Mouse (Mus musculus) intestine, embryonic 15.5 days (tissue): ENCODE measurements around the gene Atf7. TPM values are rescaled to one million over a fixed set of nuclear protein-coding genes. Genes with fewer than 3 reads are reported as not detected.
"Not testable (repeated sequence)": the region's sequence is repeated elsewhere in the genome, so short reads cannot be mapped to it uniquely, and the experiment has no call there.

Experiments used
- ATAC-seq: fragments of 200-750 bp; cut with Nextera tagmentation; 2 replicates; pipeline ENCODE4 v1.8.0; 2017; ENCODE audit warnings: moderate TSS enrichment, moderate library complexity
- H3K27ac ChIP-seq: fragments of 300-500 bp; sonication (generic); 2 replicates; pipeline ENCODE4 v1.5.1; 2015; ENCODE audit warnings: mild to moderate bottlenecking, inconsistent platforms
- H3K27me3 ChIP-seq: fragments of 300-500 bp; sonication (generic); replicated peaks from 2 replicates; pipeline ENCODE4 v1.6.1; 2015; ENCODE audit warnings: inconsistent platforms
- H3K36me3 ChIP-seq: fragments of 300-500 bp; sonication (generic); 2 replicates; pipeline ENCODE4 v1.6.1; 2015; ENCODE audit warnings: inconsistent platforms
- H3K4me1 ChIP-seq: fragments of 300-500 bp; sonication (generic); replicated peaks from 2 replicates; pipeline ENCODE4 v1.6.1; 2015; ENCODE audit warnings: inconsistent platforms
- H3K4me2 ChIP-seq: fragments of 300-500 bp; sonication (generic); replicated peaks from 2 replicates; pipeline ENCODE4 v1.6.1; 2015; ENCODE audit warnings: mild to moderate bottlenecking, inconsistent platforms
- H3K4me3 ChIP-seq: fragments of 300-500 bp; sonication (generic); replicated peaks from 2 replicates; pipeline ENCODE4 v1.5.1; 2015; ENCODE audit warnings: inconsistent platforms
- H3K9ac ChIP-seq: fragments of 300-500 bp; sonication (generic); 2 replicates; pipeline ENCODE4 v1.6.1; 2015; ENCODE audit warnings: inconsistent platforms
- H3K9me3 ChIP-seq: fragments of 300-500 bp; sonication (generic); 2 replicates; pipeline ENCODE4 v1.6.1; 2016; ENCODE audit warnings: inconsistent platforms
- WGBS: fragments of 180-500 bp; shearing (Covaris S2); methylation state at CpG from one replicate; pipeline ENCODE4 v1.1.7; 2015; 5-methylcytosine and 5-hydroxymethylcytosine counted together
- polyA plus RNA-seq: library from polyadenylated mRNA; unstranded; fragments of >200 nt; fragmentation: Nextera tagmentation; extraction: Ambion mirVana; gene quantifications from 2 replicates; pipeline ENCODE4 v1.2.1, GENCODE M21; 2015

Gene Atf7
- polyA plus RNA-seq, 1 experiment from 2014 or later: 25.9 TPM

DNA sequence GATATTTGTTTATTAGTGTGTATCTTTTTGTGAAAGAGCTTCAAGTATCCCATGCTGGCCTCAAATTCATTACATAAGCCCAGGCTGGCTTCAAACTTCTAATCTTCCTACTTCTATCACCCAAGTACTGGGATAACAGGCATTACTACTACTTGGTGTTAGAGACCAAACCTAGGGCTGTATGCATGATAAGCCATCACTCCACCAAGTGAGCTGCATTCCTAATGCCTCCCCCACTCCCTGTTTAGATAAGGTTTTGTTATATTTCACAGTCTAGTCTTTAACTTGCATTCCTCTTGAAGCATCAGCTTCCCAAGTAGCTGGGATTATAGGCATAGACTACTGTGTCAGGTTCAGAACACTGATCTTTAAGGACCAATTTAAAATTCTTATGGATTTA, 11.0 kb downstream of the Atf7 start:
- Histone ChIP-seq H3K4me2 (no peak overlapping the region), H3K9me3 (no peaks in the 10 kb centered on the region), H3K9ac (no peak overlapping the region), H3K27me3 (no peaks in the 10 kb centered on the region), H3K4me3 (no peak overlapping the region), H3K4me1 (0 out of 2 replicates have a peak, but pooled peaks cover 2% of the 10 kb centered on the region), H3K27ac (no peak overlapping the region), H3K36me3 (no peaks in the 10 kb centered on the region)
- ATAC-seq: no peak

DNA sequence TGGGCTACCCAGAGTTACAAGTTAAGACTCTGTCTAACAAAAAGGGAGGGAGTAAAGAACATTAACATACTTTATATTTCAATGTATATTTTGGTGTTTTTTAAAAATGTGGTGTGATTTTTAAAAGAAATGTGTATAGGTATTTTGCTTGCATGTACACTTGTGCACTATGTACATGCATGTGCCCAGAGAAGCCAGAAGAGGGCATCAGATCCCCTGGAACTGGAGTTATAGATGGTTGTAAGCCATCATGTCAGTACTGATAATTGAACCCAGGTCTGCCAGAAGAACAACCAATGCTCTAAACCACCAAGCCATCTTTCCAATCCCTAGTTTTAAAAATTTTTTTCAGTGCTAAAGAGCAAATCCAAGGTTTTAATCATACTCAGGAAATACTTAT, 12.3 kb downstream of the Atf7 start:
- Histone ChIP-seq H3K4me3 (no peak overlapping the region), H3K4me2 (no peak overlapping the region), H3K9ac (no peak overlapping the region), H3K27ac (no peak overlapping the region), H3K9me3 (no peaks in the 10 kb centered on the region), H3K4me1 (0 out of 2 replicates have a peak, but pooled peaks cover 2% of the 10 kb centered on the region), H3K36me3 (no peaks in the 10 kb centered on the region), H3K27me3 (no peaks in the 10 kb centered on the region)
- ATAC-seq: no peak

DNA sequence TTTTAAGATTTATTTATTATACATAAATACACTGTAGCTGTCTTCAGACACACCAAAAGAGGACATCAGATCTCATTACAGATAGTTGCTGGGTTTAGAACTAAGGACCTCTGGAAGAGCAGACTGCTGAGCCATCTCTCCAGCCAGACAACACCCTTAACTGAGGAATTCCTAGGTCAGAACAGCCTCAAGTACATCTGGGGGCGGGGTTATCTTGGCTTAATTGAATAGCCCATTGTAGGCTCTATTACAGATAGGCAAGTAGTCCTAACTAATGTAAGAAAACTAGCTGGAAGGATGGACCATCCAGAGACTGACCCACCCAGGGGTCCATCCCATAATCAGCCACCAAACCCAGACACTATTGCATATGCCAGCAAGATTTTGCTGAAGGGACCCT, 16.7 kb downstream of the Atf7 start:
- H3K4me2 ChIP-seq, H3K9ac ChIP-seq, H3K9me3 ChIP-seq, H3K36me3 ChIP-seq, H3K27ac ChIP-seq, H3K4me3 ChIP-seq, ATAC-seq, H3K4me1 ChIP-seq, H3K27me3 ChIP-seq: not testable (repeated sequence)
- WGBS: 83% methylated on average over 1 of the region's 1 CpGs

DNA sequence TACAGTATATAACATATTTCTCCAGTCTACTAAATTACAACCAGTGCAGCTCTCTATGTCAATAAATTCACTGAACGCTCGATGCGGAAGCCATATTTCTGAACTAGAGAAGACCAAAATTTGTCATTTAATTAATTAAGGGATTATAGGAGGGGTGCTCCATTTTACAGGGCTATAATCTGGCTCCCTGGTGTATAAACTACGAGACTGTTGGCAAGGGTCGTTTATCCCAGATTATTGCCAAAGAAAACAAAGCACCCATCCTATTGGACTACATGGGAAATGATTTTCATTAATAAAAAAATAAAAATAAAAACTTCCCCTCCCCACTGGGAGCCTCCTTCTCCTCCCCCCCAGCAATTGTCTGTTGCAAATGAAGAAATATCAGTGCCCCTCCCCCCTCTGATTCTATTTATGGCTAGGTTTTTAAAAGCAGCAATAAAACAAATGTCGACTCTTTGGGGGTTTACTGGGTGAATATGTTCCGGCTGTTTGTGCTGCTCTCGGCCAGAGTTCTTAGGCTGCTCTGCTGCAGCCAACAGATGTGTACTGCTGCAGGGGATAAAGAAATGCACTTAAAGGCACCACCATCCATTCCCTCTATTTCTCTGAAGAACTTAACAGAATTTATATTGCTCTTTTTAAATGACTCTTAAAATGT, 31.1 kb downstream of the Atf7 start:
- 33% methylated on average over 8 of the region's 8 CpGs for WGBS
- no peaks in the 10 kb centered on the region for H3K27me3 ChIP-seq
- no peak overlapping the region for H3K9ac ChIP-seq
- peak overlapping the region; percentile 7; the same call in 1 of the 2 replicates for H3K4me2 ChIP-seq
- H3K4me3 ChIP-seq: no peak overlapping the region
- H3K9me3 ChIP-seq: no peaks in the 10 kb centered on the region
- H3K27ac ChIP-seq: no peak overlapping the region
- peak; percentile 65; the same call in 1 of the 2 replicates for ATAC-seq
- 0 out of 2 replicates have a peak, but pooled peaks cover 8% of the 10 kb centered on the region for H3K4me1 ChIP-seq
- H3K36me3 ChIP-seq: no peaks in the 10 kb centered on the region

DNA sequence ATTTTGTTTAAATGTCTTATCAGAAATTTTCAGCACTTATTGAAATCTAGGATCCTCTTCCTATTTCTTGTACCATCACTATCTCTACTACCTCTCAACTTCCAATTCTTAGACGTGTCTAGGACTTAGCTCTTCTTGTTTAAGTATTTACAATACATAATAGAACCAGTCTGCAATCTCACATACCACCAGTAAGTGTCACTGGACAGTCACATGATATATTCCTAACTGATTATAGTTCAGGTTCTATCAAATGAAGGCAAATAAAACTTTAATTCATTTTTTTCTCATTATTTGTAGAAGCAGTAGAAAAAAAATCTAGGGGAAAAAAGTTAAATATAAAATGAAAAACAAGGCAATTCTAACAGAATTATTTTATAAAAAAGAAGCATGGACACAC, 32.6 kb downstream of the Atf7 start:
- no peaks in the 10 kb centered on the region for H3K9me3 ChIP-seq
- H3K36me3 ChIP-seq: no peaks in the 10 kb centered on the region
- ATAC-seq: no peak
- H3K4me3 ChIP-seq: no peak overlapping the region
- H3K4me2 ChIP-seq: no peak overlapping the region
- H3K27ac ChIP-seq: no peak overlapping the region
- 32% methylated on average over 1 of the region's 1 CpGs for WGBS
- H3K9ac ChIP-seq: no peak overlapping the region
- 0 out of 2 replicates have a peak, but pooled peaks cover 8% of the 10 kb centered on the region for H3K4me1 ChIP-seq
- no peaks in the 10 kb centered on the region for H3K27me3 ChIP-seq

DNA sequence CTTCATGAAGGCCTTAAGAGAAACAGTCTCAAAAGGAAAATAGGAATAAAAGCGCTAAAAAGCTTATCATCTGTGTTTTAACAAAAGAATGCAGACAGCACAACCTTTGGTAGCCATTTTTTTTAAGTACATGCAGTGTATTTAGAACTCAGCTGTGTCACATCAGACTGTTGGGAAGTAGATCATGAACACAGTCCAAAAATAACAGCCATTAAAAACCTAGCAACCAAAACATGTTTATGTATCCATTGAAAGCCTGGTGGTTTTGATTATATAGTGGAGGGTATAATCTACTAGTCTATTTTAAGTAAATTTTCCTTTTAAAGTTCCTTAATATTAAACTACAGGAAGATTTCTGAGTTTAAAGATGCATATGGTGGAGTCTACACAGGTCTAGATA, 34.7 kb downstream of the Atf7 start:
- ATAC-seq: no peak
- H3K27ac ChIP-seq: no peak overlapping the region
- H3K4me2 ChIP-seq: no peak overlapping the region
- 0 out of 2 replicates have a peak, but pooled peaks cover 7% of the 10 kb centered on the region for H3K4me1 ChIP-seq
- no peaks in the 10 kb centered on the region for H3K36me3 ChIP-seq
- H3K9ac ChIP-seq: no peak overlapping the region
- H3K9me3 ChIP-seq: no peaks in the 10 kb centered on the region
- no peaks in the 10 kb centered on the region for H3K27me3 ChIP-seq
- no peak overlapping the region for H3K4me3 ChIP-seq
- WGBS: 88% methylated on average over 1 of the region's 1 CpGs

DNA sequence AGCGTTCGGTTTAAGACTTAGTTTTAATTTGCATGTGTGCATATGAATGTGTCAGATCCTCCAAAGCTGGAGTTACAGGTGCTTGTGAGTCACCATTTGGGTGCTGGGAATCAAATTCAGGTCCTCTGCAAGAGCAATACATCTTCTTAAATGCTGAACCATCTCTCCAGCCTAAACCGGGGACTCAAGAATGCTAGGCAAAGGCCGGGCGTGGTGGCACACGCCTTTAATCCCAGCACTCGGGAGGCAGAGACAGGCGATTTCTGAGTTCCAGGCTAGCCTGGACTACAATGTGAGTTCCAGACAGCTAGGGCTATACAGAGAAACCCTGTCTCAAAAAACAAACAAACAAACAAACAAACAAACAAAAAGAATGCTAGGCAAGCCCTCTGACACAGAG, 35.4 kb downstream of the Atf7 start:
- ATAC-seq: no peak
- 94% methylated on average over 8 of the region's 8 CpGs for WGBS

DNA sequence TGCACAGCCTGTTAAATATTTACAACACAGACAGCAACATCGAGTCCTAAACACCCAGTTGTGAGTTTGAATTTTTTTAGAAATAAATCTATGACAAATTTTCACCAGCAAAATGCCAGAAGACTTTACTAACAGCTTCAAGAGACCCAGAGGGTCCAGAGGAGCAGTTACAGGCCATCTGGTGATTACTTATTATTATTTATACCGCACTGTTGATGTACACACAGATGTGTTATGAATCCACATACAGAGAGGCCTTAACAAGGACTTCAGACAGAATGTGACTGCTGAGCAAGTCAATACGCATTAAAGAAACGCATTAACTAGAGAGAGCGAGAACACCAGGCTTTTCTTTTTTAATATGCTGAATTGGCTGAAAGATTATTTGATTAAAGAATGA, 39.8 kb downstream of the Atf7 start:
- no peak overlapping the region for H3K27ac ChIP-seq
- no peaks in the 10 kb centered on the region for H3K36me3 ChIP-seq
- no peak overlapping the region for H3K4me3 ChIP-seq
- ATAC-seq: no peak
- no peaks in the 10 kb centered on the region for H3K27me3 ChIP-seq
- H3K4me2 ChIP-seq: no peak overlapping the region
- no peak overlapping the region for H3K9ac ChIP-seq
- WGBS: 70% methylated on average over 5 of the region's 5 CpGs
- no peaks in the 10 kb centered on the region for H3K4me1 ChIP-seq
- no peaks in the 10 kb centered on the region for H3K9me3 ChIP-seq

More for the DNA sequence above, 35.4 kb downstream of the Atf7 start:
- no peaks in the 10 kb centered on the region for H3K9me3 ChIP-seq
- H3K36me3 ChIP-seq: no peaks in the 10 kb centered on the region
- 0 out of 2 replicates have a peak, but pooled peaks cover 6% of the 10 kb centered on the region for H3K4me1 ChIP-seq
- H3K27ac ChIP-seq: no peak overlapping the region
- no peak overlapping the region for H3K4me2 ChIP-seq
- H3K4me3 ChIP-seq: no peak overlapping the region
- H3K9ac ChIP-seq: no peak overlapping the region
- no peaks in the 10 kb centered on the region for H3K27me3 ChIP-seq

DNA sequence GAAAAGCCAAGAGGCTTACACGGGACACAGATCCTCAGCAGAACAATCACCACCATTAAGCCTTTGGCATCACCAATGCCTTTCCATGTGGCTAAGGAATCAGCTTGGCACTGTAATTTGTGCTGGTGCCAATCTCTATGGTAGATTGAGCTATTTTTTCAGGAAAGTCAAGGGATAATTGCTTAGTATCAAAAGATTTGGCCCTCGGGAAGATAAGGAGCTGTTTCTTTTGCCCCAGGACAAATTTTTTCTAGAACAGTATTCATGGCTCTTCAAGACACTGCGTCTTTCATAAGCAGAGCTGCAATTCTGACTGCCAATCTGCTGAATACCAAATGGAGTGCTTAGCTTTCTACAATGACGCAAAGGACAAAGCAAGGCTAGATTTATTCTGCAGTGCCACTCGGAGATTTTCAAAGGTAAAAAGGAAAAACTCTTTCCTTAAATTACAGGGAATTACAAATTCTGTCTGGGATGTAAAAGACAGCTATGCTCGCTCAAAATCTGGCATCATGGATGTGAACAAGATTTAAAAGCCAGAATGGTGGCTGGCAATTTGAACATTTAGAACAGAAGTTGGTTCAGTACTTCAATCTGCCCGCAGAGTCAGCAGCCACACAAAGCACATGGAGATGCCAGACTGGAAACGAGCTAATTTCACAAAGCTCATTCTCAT, 41.4 kb downstream of the Atf7 start:
- no peaks in the 10 kb centered on the region for H3K27me3 ChIP-seq
- ATAC-seq: no peak
- no peaks in the 10 kb centered on the region for H3K36me3 ChIP-seq
- H3K4me1 ChIP-seq: no peaks in the 10 kb centered on the region
- no peak overlapping the region for H3K27ac ChIP-seq
- H3K4me3 ChIP-seq: no peak overlapping the region
- no peak overlapping the region for H3K9ac ChIP-seq
- 69% methylated on average over 8 of the region's 8 CpGs for WGBS
- no peak overlapping the region for H3K4me2 ChIP-seq
- H3K9me3 ChIP-seq: no peaks in the 10 kb centered on the region

DNA sequence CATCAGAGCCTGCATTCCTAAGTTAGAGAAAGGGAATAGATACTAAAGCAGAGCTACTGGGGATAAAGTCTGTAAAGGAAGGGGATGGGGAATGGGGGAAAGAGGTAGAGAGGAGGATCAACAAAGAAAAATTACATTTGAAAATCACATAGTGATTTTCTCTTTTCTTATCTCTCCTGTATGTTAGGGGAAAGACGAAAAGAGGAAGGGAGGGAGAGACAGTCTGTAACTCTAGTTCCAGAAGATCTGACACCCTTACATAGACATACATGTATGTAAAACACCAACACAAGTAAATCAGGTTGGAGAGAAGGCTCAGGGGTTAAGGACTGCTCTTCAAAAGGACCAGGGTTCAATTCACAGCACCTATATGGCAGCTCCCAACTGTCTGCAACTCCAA, 44.1 kb downstream of the Atf7 start:
- Histone ChIP-seq H3K4me1 (no peaks in the 10 kb centered on the region), H3K4me3 (no peak overlapping the region), H3K36me3 (no peaks in the 10 kb centered on the region), H3K9ac (no peak overlapping the region), H3K27ac (no peak overlapping the region), H3K4me2 (no peak overlapping the region), H3K9me3 (no peaks in the 10 kb centered on the region), H3K27me3 (no peaks in the 10 kb centered on the region)
- no peak for ATAC-seq
- WGBS: 55% methylated on average over 1 of the region's 1 CpGs

DNA sequence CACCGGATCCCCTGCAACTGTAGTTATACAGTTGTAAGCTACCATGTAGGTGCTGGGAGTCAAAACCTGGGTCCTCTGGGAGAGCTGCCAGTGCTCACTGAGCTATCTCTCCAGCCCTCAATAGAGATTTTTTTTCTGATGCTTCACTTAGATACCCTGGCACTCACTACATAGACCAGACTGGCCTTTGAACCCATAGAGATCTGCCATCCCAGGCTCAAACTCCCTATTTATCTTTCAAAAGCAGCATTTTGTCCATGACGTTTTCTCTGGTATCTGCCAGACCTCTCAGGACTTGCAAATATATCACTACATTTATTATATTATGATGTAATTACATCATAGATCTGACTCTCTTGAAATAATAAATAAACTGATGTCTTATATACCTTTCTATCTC, 46.9 kb downstream of the Atf7 start:
- ATAC-seq: no peak
- Histone ChIP-seq H3K27ac (no peak overlapping the region), H3K4me1 (no peaks in the 10 kb centered on the region), H3K36me3 (no peaks in the 10 kb centered on the region), H3K9me3 (no peaks in the 10 kb centered on the region), H3K4me3 (no peak overlapping the region), H3K27me3 (no peaks in the 10 kb centered on the region), H3K4me2 (no peak overlapping the region), H3K9ac (no peak overlapping the region)
- 81% methylated on average over 2 of the region's 2 CpGs for WGBS

DNA sequence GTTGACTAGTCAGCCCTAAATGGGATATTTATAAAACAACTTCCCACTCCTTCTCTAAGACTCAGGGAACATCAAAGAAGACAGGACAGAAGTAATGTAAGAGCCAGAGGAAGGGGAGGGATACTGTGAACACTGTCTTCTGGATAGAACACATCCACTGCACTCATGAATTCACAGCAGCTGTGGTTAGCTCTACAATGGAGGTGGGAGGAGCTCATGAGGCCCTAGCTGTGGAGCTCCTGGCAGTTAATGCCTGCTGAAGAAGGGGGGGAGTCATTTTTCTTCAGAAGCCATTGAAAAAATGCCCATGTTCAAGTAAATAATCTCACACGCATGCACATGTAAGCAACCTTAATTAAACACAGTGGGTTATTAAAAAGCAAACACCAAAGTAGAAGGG, 48.3 kb downstream of the Atf7 start:
- no peak for ATAC-seq
- H3K9me3 ChIP-seq: no peaks in the 10 kb centered on the region
- H3K27ac ChIP-seq: no peak overlapping the region
- H3K27me3 ChIP-seq: no peaks in the 10 kb centered on the region
- no peak overlapping the region for H3K4me2 ChIP-seq
- H3K4me1 ChIP-seq: no peaks in the 10 kb centered on the region
- WGBS: 76% methylated on average over 1 of the region's 1 CpGs
- H3K9ac ChIP-seq: no peak overlapping the region
- H3K36me3 ChIP-seq: no peaks in the 10 kb centered on the region
- H3K4me3 ChIP-seq: no peak overlapping the region

DNA sequence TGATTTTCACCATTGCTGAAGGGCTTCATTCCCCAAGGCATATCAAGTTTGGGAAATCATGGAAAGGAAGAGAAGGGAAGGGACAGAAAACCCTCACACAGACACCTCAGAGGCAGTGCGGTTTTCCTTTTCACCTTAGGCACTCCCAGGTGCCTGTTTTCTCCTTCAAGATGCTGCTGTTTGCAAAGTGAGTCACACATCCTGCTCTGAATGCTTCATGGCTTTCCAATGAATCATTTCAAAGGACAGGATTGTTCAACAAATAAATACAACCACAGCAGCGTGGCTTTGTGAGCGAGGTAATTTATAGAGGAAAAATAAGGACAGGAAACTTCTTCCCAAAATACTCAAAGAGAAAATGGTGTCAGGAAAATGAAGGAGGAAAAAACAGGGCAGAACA, 53.2 kb downstream of the Atf7 start:
- no peak overlapping the region for H3K9ac ChIP-seq
- 57% methylated on average over 3 of the region's 3 CpGs for WGBS
- ATAC-seq: no peak
- no peak overlapping the region for H3K27ac ChIP-seq
- no peaks in the 10 kb centered on the region for H3K36me3 ChIP-seq
- no peaks in the 10 kb centered on the region for H3K9me3 ChIP-seq
- no peak overlapping the region for H3K4me2 ChIP-seq
- H3K27me3 ChIP-seq: no peaks in the 10 kb centered on the region
- H3K4me1 ChIP-seq: no peaks in the 10 kb centered on the region
- no peak overlapping the region for H3K4me3 ChIP-seq
